Mouse (Mus musculus) hindbrain, embryonic 13.5 days (tissue): ENCODE data around the gene Smim27. TPM values are rescaled to one million over a fixed set of nuclear protein-coding genes. Genes with fewer than 3 reads are reported as not detected.
A peak's percentile ranks its signal among the peaks of the same experiment; 100 is the strongest.

Experiments
- ATAC-seq: fragments of 200-750 bp; cut with Nextera tagmentation; 2 replicates; pipeline ENCODE4 v1.8.0; 2017; ENCODE audit warnings: moderate TSS enrichment; ENCODE audit not compliant: low FRiP score
- H3K27ac ChIP-seq: fragments of 300-500 bp; sonication (generic); 2 replicates; pipeline ENCODE4 v1.5.1; 2015; ENCODE audit warnings: inconsistent platforms, mild to moderate bottlenecking, moderate library complexity
- H3K27me3 ChIP-seq: fragments of 300-500 bp; sonication (generic); 2 replicates; pipeline ENCODE4 v1.6.1; 2015; ENCODE audit warnings: mild to moderate bottlenecking, inconsistent platforms
- H3K36me3 ChIP-seq: fragments of 300-500 bp; sonication (generic); 2 replicates; pipeline ENCODE4 v1.6.1; 2015; ENCODE audit warnings: mild to moderate bottlenecking, inconsistent platforms
- H3K4me1 ChIP-seq: fragments of 300-500 bp; sonication (generic); replicated peaks from 2 replicates; pipeline ENCODE4 v1.6.1; 2015; ENCODE audit warnings: inconsistent platforms
- H3K4me2 ChIP-seq: fragments of 300-500 bp; sonication (generic); 2 replicates; pipeline ENCODE4 v1.6.1; 2015; ENCODE audit warnings: inconsistent platforms, mild to moderate bottlenecking, moderate library complexity
- H3K4me3 ChIP-seq: fragments of 300-500 bp; sonication (generic); 2 replicates; pipeline ENCODE4 v1.5.1; 2015; ENCODE audit warnings: mild to moderate bottlenecking, inconsistent platforms
- H3K9ac ChIP-seq: fragments of 300-500 bp; sonication (generic); 2 replicates; pipeline ENCODE4 v1.6.1; 2015; ENCODE audit warnings: mild to moderate bottlenecking, inconsistent platforms
- H3K9me3 ChIP-seq: fragments of 300-500 bp; sonication (generic); 2 replicates; pipeline ENCODE4 v1.6.1; 2016; ENCODE audit warnings: inconsistent platforms
- WGBS: fragments of 180-500 bp; shearing (Covaris S2); methylation state at CpG from one replicate; pipeline ENCODE4 v1.1.7; 2015; 5-methylcytosine and 5-hydroxymethylcytosine counted together
- polyA plus RNA-seq: library from polyadenylated mRNA; unstranded; fragments of >200 nt; fragmentation: Nextera tagmentation; extraction: Ambion mirVana; gene quantifications from 2 replicates; pipeline ENCODE4 v1.2.1, GENCODE M21; 2015

Gene Smim27
- polyA plus RNA-seq, 1 experiment from 2014 or later: 17.2 TPM

DNA sequence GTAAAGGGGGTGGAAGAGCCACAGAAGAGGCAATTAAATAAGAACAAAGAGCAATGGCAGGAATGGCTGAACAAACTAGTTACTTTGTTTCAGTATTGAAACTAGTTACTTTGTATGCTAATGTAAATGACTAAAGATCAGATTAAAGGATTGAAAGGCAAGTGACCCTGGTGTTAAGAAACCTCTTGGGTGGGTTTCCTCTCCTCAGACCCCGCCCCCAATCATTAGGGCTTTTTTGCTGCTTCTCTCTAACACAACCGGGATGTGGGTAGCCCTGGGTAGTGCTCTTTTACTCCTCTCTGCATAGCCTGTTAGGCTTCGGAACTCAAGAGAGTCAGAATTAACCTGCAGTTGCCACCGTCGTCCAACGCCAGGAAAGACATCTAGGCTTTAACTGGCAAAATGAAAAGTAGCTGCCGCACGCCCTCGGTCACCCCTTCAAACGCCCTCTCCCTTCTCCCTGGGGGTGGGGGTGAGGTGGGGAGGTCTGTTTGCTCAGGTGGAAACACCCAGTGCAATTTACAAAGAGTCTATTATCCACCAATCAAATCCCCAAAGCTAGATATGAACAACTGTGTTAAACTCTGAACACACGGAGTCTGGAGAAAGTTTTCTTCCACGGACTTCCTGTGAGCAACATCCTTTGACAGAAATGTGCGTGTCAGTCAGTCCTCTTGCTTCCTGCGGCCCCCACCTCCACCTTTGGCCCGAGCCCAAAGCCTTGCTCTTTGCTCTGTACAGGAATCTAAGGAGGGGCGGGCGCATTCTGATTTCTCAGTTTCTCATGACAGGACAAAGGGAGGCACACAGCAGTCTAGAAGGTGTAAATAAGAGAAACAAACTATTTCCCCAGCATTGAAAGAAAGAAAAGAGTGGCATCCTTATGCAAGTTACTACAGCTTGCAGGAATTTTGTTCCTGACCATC is 30.6 kb upstream of the Smim27 start:
- no peaks in the 10 kb centered on the region for H3K27me3 ChIP-seq
- peak overlapping the region; percentile 23; the same call in 1 of the 2 replicates for H3K27ac ChIP-seq
- peak; percentile 69 for ATAC-seq
- H3K4me1 ChIP-seq: peaks cover 15% of the 10 kb centered on the region
- H3K9me3 ChIP-seq: no peaks in the 10 kb centered on the region
- peak overlapping the region; percentile 77 for H3K4me2 ChIP-seq
- H3K36me3 ChIP-seq: no peaks in the 10 kb centered on the region
- WGBS: 1% methylated on average over 17 of the region's 17 CpGs
- H3K4me3 ChIP-seq: peak overlapping the region; percentile 45
- peak overlapping the region; percentile 68 for H3K9ac ChIP-seq

DNA sequence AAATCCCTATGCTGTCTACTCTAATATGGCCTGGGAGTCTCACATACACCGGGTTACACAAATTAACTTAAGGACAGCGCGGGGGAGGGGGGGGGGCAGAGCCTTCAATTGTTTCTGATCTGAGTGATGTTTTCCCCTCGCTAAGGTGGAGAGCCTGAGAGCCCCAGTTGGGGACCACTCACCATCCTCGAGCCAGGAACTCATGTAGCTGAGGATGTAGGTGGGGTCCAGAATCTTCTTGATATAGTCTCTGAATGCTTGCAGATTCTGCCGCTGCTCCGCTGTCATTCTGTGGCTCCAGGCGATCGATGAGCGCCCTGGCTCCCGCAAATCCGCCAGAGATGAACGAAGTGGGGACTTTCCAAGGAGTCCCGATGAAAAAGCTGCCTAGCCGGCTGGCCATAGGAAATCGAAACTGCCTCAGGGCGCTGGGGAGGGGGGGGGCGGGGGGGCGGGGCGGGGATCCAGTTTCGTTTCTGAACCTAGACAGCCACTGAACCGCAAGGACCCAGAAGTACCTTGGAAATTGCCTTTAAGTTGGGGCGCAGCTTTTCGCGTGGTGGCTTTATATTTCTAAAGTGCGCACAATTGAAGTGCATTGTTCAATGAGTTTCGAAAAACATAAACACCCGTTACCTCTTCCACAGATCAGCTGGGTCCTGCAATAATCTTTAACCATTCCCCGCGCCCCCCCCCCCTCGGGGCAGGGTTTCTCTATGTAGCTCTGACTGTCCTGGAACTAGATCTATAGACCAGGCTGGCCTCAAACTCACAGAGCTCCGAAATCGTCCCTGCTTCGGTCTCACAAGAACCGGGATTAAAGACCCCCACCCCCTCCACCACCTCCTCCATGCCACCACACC is 29.7 kb upstream of the Smim27 start, which contains the start of gene Ddx58:
TSS of gene Ddx58 (minus strand) at position 420 of the 863 bp plus-strand sequence.
- Histone ChIP-seq H3K27ac (peak within 1 kb of the TSS; percentile 23; the same call in 1 of the 2 replicates), H3K9me3 (no peaks in the 10 kb centered on the region), H3K4me2 (peak within 1 kb of the TSS; percentile 77), H3K36me3 (no peaks in the 10 kb centered on the region), H3K9ac (peak within 1 kb of the TSS; percentile 68), H3K27me3 (no peaks in the 10 kb centered on the region), H3K4me1 (peaks cover 15% of the 10 kb centered on the region), H3K4me3 (peak within 1 kb of the TSS; percentile 45)
- peak; percentile 54 for ATAC-seq
- 4% methylated on average over 35 of the region's 35 CpGs for WGBS

- Histone ChIP-seq H3K36me3 (no peaks in the 10 kb centered on the region), H3K9ac (peak overlapping the region; percentile 68; the same call in 1 of the 2 replicates), H3K9me3 (no peaks in the 10 kb centered on the region), H3K4me1 (peaks cover 15% of the 10 kb centered on the region), H3K4me2 (peak overlapping the region; percentile 77), H3K4me3 (peak overlapping the region; percentile 45; the same call in 1 of the 2 replicates), H3K27ac (no peak overlapping the region), H3K27me3 (no peaks in the 10 kb centered on the region)
- 47% methylated on average over 5 of the region's 5 CpGs for WGBS
- ATAC-seq: peak; percentile 39
These were observed 29.1 kb upstream of the Smim27 start for GRCm38 (mm10) chr4:40240272-40240744.

DNA sequence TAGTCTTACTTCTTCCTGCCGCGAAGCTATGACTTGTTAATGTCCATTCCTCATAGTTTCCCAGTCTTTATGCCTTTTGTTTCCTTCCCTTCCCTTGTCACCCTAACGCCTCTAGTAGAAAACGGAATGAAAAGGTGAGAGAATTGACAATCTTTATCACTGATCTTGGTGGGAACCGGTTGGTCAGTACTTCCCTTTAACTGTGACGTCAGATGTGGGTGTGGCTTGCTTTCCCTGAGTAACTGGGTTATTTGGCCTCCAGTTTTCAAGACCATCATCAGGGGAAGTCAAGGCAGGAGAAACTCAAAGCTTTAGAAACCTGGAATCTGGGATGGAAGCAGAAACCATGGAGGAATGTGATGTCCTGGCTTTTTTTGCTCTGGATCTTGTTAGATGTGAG is 27.5 kb upstream of the Smim27 start:
- Histone ChIP-seq H3K9ac (no peak overlapping the region), H3K36me3 (no peaks in the 10 kb centered on the region), H3K4me3 (no peak overlapping the region), H3K4me2 (no peak overlapping the region), H3K27ac (no peak overlapping the region), H3K4me1 (peaks cover 15% of the 10 kb centered on the region), H3K27me3 (no peaks in the 10 kb centered on the region), H3K9me3 (no peaks in the 10 kb centered on the region)
- WGBS: 52% methylated on average over 6 of the region's 6 CpGs
- ATAC-seq: no peak

DNA sequence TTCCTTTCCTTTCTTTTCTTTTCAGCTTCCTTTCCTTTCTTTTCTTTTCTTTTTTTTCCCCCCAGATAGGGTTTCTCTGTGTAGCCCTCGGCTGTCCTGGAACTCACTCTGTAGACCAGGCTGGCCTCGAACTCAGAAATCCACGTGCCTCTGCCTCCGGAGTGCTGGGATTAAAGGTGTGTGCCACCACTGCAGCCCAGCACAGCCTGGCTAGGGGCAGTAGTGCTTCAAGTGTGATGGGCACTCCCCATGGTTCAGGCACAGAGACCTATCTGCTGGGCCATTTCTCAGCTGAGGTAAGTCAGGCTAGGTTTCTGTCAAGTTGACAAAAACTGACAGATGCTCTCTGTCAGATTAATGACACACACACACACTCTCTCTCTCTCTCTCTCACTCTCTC is 26.4 kb upstream of the Smim27 start:
- no peak for ATAC-seq
- peaks cover 15% of the 10 kb centered on the region for H3K4me1 ChIP-seq
- WGBS: 88% methylated on average over 4 of the region's 4 CpGs

DNA sequence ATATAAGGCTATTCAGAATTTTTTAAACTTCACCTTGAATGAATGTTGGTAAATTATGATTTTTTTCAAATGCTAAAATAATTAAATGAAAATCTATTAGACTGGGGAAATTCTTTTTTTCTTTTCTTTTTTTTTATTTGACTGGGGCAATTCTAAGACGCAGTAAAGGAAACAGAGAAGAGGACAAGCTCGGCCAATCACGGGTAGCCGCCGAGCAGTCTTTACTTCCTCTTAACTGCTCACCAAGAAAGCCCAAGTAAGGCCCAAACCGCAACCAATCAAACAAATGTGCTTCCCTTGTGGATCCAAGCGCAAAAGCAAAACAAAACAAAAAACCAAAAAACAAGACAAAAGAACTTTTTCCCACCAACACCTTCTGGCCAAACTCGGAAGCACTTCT is 25.3 kb upstream of the Smim27 start:
- no peaks in the 10 kb centered on the region for H3K9me3 ChIP-seq
- no peak for ATAC-seq
- 87% methylated on average over 8 of the region's 8 CpGs for WGBS
- no peak overlapping the region for H3K4me3 ChIP-seq
- no peak overlapping the region for H3K4me2 ChIP-seq
- no peaks in the 10 kb centered on the region for H3K36me3 ChIP-seq
- H3K27me3 ChIP-seq: no peaks in the 10 kb centered on the region
- no peak overlapping the region for H3K9ac ChIP-seq
- H3K27ac ChIP-seq: no peak overlapping the region
- peaks cover 9% of the 10 kb centered on the region for H3K4me1 ChIP-seq

More for the DNA sequence above, 26.4 kb upstream of the Smim27 start:
- H3K27me3 ChIP-seq: no peaks in the 10 kb centered on the region
- H3K4me2 ChIP-seq: no peak overlapping the region
- no peak overlapping the region for H3K4me3 ChIP-seq
- no peak overlapping the region for H3K27ac ChIP-seq
- H3K9me3 ChIP-seq: no peaks in the 10 kb centered on the region
- H3K9ac ChIP-seq: no peak overlapping the region
- no peaks in the 10 kb centered on the region for H3K36me3 ChIP-seq

- H3K27me3 ChIP-seq: no peaks in the 10 kb centered on the region
- 92% methylated on average over 5 of the region's 5 CpGs for WGBS
- no peak overlapping the region for H3K9ac ChIP-seq
- H3K4me1 ChIP-seq: no peaks in the 10 kb centered on the region
- H3K4me3 ChIP-seq: no peak overlapping the region
- no peaks in the 10 kb centered on the region for H3K9me3 ChIP-seq
- no peak overlapping the region for H3K4me2 ChIP-seq
- no peak for ATAC-seq
- H3K36me3 ChIP-seq: no peaks in the 10 kb centered on the region
- no peak overlapping the region for H3K27ac ChIP-seq
These were observed 18.4 kb upstream of the Smim27 start for GRCm38 (mm10) chr4:40250984-40251383.

- WGBS: 82% methylated on average over 2 of the region's 2 CpGs
- H3K9me3 ChIP-seq: no peaks in the 10 kb centered on the region
- peaks cover 8% of the 10 kb centered on the region for H3K36me3 ChIP-seq
- ATAC-seq: no peak
- H3K27ac ChIP-seq: no peak overlapping the region
- H3K4me2 ChIP-seq: no peak overlapping the region
- no peaks in the 10 kb centered on the region for H3K27me3 ChIP-seq
- H3K4me3 ChIP-seq: no peak overlapping the region
- H3K9ac ChIP-seq: no peak overlapping the region
- H3K4me1 ChIP-seq: no peaks in the 10 kb centered on the region
These were observed 15.6 kb upstream of the Smim27 start for GRCm38 (mm10) chr4:40253766-40254165.

DNA sequence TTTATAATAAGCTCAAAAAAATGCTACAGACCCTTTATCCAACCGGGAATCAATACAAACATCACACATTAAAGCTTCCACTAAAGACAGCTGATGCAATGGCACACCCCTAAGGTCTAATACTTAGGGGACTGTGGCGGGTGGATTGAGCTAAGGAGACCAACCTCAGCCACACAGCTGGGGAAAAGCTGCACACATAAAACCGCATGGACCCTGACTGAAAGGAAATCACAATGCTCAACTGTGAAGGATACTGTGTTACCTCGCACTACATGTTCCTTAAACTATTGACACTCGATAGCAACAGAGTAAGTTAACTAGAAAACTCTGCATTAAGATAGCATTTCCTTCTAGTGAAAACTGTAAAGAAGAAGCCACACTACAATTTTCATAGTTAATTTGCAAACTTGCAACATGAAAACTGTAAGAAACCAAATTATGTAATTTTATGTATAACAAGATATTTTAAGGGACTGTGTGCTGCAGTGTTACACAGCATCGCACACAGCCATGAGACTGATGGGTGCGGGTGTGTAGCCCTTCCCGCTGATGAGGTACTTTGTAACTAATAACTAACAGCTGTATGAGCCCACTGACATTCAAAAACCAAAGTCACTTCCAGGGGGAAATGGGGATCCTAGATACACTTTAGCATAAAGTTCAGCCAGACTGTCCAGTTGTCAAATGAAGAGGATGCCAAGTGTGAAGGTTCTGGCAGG is 14.8 kb upstream of the Smim27 start:
- H3K4me2 ChIP-seq: no peak overlapping the region
- ATAC-seq: no peak
- H3K4me3 ChIP-seq: no peak overlapping the region
- WGBS: 88% methylated on average over 8 of the region's 8 CpGs
- peaks cover 16% of the 10 kb centered on the region for H3K36me3 ChIP-seq
- no peak overlapping the region for H3K9ac ChIP-seq
- no peaks in the 10 kb centered on the region for H3K9me3 ChIP-seq
- H3K27ac ChIP-seq: no peak overlapping the region
- no peaks in the 10 kb centered on the region for H3K4me1 ChIP-seq
- H3K27me3 ChIP-seq: no peaks in the 10 kb centered on the region

DNA sequence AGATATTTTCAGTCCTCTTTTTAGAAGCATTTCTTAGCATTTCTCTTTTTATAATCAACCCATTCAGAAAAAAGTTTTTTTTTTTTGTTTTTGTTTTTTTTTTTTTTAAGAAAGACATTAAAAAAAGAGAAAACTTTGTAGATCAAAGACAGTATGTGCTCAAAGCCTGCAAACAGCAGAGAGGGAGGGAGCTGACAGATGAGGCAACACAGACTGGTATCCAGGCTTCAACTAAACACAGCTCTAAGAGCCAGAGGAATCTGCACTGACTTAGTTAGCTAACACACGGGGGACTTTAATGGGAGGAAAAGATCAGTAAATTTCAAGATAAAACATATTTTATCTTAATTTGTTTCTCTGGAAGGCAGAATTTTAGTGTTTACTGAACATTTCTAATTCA is 5.1 kb upstream of the Smim27 start:
- Histone ChIP-seq H3K27me3 (no peaks in the 10 kb centered on the region), H3K4me3 (no peak overlapping the region), H3K9me3 (no peaks in the 10 kb centered on the region), H3K9ac (no peak overlapping the region), H3K36me3 (peaks cover 39% of the 10 kb centered on the region), H3K27ac (no peak overlapping the region), H3K4me1 (peaks cover 30% of the 10 kb centered on the region), H3K4me2 (no peak overlapping the region)
- ATAC-seq: no peak
- 88% methylated on average over 1 of the region's 1 CpGs for WGBS

DNA sequence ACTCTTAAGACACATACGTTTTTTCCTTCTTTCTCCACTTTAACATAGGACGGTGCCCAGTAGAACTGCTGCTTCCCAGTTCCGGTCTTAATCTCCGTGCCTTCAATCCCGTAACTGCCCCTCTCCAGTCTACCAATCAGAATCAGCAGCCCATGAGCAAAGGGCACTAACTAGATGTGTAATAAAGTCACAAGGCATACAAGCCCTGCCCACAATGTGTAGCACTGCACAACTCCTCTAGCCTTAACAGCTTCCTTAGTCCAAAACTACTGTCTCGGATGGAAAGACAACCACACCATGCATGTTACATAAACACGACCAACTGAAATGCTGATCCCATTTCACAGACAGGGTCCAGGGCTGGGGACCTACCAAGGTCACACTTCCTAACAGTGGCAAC is 1.7 kb upstream of the Smim27 start:
- H3K27ac ChIP-seq: peak overlapping the region; percentile 97
- H3K9me3 ChIP-seq: no peaks in the 10 kb centered on the region
- peaks cover 15% of the 10 kb centered on the region for H3K36me3 ChIP-seq
- H3K9ac ChIP-seq: peak overlapping the region; percentile 89
- H3K4me3 ChIP-seq: peak overlapping the region; percentile 76
- WGBS: 78% methylated on average over 7 of the region's 7 CpGs
- H3K4me1 ChIP-seq: peaks cover 36% of the 10 kb centered on the region
- no peaks in the 10 kb centered on the region for H3K27me3 ChIP-seq
- peak; percentile 3; the same call in 1 of the 2 replicates for ATAC-seq
- H3K4me2 ChIP-seq: peak overlapping the region; percentile 88
